Mouse (Mus musculus) hindbrain, embryonic 15.5 days (tissue): ENCODE measurements at regions not wholly inside any gene's neighbourhood (a gene's known extent, or its start where the extent isn't known, plus 50 kb on each side); places are given as distances from the start of the nearest gene placed in this dataset.

ENCODE experiments used
- ATAC-seq: fragments of 200-750 bp; cut with Nextera tagmentation; 2 replicates; pipeline ENCODE4 v1.8.0; 2017; ENCODE audit warnings: low read depth, moderate number of reproducible peaks, moderate TSS enrichment; ENCODE audit not compliant: low FRiP score
- H3K27ac ChIP-seq: fragments of 300-500 bp; sonication (generic); replicated peaks from 2 replicates; pipeline ENCODE4 v1.5.1; 2015; ENCODE audit warnings: mild to moderate bottlenecking, inconsistent platforms
- H3K27me3 ChIP-seq: fragments of 300-500 bp; sonication (generic); 2 replicates; pipeline ENCODE4 v1.6.1; 2015; ENCODE audit warnings: control low read depth, inconsistent platforms
- H3K36me3 ChIP-seq: fragments of 300-500 bp; sonication (generic); 2 replicates; pipeline ENCODE4 v1.6.1; 2015; ENCODE audit warnings: control low read depth, inconsistent platforms
- H3K4me1 ChIP-seq: fragments of 300-500 bp; sonication (generic); replicated peaks from 2 replicates; pipeline ENCODE4 v1.6.1; 2015; ENCODE audit warnings: control low read depth, inconsistent platforms
- H3K4me2 ChIP-seq: fragments of 300-500 bp; sonication (generic); 2 replicates; pipeline ENCODE4 v1.6.1; 2015; ENCODE audit warnings: moderate library complexity, mild to moderate bottlenecking, inconsistent platforms
- H3K4me3 ChIP-seq: fragments of 300-500 bp; sonication (generic); 2 replicates; pipeline ENCODE4 v1.5.1; 2015; ENCODE audit warnings: mild to moderate bottlenecking, inconsistent platforms
- H3K9ac ChIP-seq: fragments of 300-500 bp; sonication (generic); 2 replicates; pipeline ENCODE4 v1.6.1; 2015; ENCODE audit warnings: inconsistent platforms
- H3K9me3 ChIP-seq: fragments of 300-500 bp; sonication (generic); 2 replicates; pipeline ENCODE4 v1.6.1; 2016; ENCODE audit warnings: control low read depth, inconsistent platforms
- WGBS: fragments of 180-500 bp; shearing (Covaris S2); methylation state at CpG from one replicate; pipeline ENCODE4 v1.1.7; 2015; 5-methylcytosine and 5-hydroxymethylcytosine counted together

GRCm38 (mm10) chr7:70496541-70497154 is 130.1 kb upstream of the Nr2f2 start:
- Histone ChIP-seq H3K4me1 (no peaks in the 10 kb centered on the region), H3K36me3 (no peaks in the 10 kb centered on the region), H3K27me3 (no peaks in the 10 kb centered on the region), H3K9ac (no peak overlapping the region), H3K4me3 (no peak overlapping the region), H3K27ac (no peak overlapping the region), H3K4me2 (no peak overlapping the region), H3K9me3 (no peaks in the 10 kb centered on the region)
- no peak for ATAC-seq
- 59% methylated on average over 8 of the region's 8 CpGs for WGBS

- no peaks in the 10 kb centered on the region for H3K4me1 ChIP-seq
- H3K9me3 ChIP-seq = no peaks in the 10 kb centered on the region
- no peak overlapping the region for H3K4me3 ChIP-seq
- no peaks in the 10 kb centered on the region for H3K36me3 ChIP-seq
- H3K27ac ChIP-seq = no peak overlapping the region
- no peak overlapping the region for H3K9ac ChIP-seq
- WGBS = 94% methylated on average over 2 of the region's 2 CpGs
- no peaks in the 10 kb centered on the region for H3K27me3 ChIP-seq
- no peak overlapping the region for H3K4me2 ChIP-seq
- no peak for ATAC-seq
Measured at GRCm38 (mm10) chr7:70484201-70484600, 117.7 kb upstream of the Nr2f2 start.

DNA sequence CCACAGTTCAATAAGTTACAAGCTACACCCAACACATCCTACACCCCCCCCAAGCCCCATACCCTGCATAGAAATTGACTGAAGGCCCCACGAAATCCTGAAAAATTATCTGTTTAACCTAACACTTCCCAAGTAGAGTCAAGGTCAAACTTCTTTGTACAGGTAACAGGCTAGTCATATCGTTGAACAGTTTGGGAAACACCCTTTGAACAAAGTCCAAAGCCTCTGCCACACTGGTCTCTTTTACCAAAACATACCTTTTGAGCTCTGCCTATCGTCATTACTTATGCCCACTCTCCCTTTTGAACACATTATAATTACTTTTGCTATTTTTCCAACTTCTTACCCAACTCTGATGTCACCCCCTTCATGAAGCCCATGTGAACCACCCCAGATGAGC is 117.0 kb upstream of the Nr2f2 start:
- Histone ChIP-seq H3K4me3 (no peak overlapping the region), H3K27ac (no peak overlapping the region), H3K9me3 (no peaks in the 10 kb centered on the region), H3K36me3 (no peaks in the 10 kb centered on the region), H3K4me1 (no peaks in the 10 kb centered on the region), H3K9ac (no peak overlapping the region), H3K27me3 (no peaks in the 10 kb centered on the region), H3K4me2 (no peak overlapping the region)
- no peak for ATAC-seq
- WGBS = 91% methylated on average over 3 of the region's 3 CpGs

- Histone ChIP-seq H3K27me3 (no peaks in the 10 kb centered on the region), H3K36me3 (no peaks in the 10 kb centered on the region), H3K4me2 (no peak overlapping the region), H3K9me3 (no peaks in the 10 kb centered on the region), H3K4me1 (no peaks in the 10 kb centered on the region), H3K4me3 (no peak overlapping the region), H3K9ac (no peak overlapping the region), H3K27ac (no peak overlapping the region)
- ATAC-seq = no peak
- WGBS = 88% methylated on average over 10 of the region's 10 CpGs
Measured at GRCm38 (mm10) chr7:70481880-70482279, 115.3 kb upstream of the Nr2f2 start.

- no peaks in the 10 kb centered on the region for H3K36me3 ChIP-seq
- no peak overlapping the region for H3K4me3 ChIP-seq
- no peak overlapping the region for H3K27ac ChIP-seq
- no peaks in the 10 kb centered on the region for H3K27me3 ChIP-seq
- no peak for ATAC-seq
- no peaks in the 10 kb centered on the region for H3K4me1 ChIP-seq
- H3K9ac ChIP-seq = no peak overlapping the region
- H3K9me3 ChIP-seq = no peaks in the 10 kb centered on the region
- WGBS = 79% methylated on average over 4 of the region's 4 CpGs
- H3K4me2 ChIP-seq = no peak overlapping the region
Measured at GRCm38 (mm10) chr7:70472786-70473185, 106.3 kb upstream of the Nr2f2 start.

DNA sequence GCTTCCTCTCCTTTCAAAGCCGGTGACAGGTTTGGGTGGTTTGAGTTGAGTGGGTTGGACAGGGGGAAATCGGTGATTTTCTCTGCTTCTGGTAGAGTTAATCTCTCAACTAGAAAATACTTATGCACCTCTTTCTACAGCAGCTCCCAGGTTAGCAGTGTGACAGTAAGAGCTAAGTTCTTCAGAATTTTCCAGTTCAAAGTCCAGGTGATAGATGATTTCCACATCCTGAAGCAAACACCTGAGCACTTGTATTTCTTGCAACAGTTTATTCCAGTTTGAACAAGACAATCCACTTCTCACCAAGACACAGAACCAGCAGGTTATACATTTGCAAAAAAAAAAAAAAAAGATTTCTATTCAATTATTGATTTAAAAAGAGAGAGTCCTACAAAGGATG is 104.0 kb upstream of the Nr2f2 start:
- Histone ChIP-seq H3K4me3 (no peak overlapping the region), H3K9ac (no peak overlapping the region), H3K4me1 (no peaks in the 10 kb centered on the region), H3K9me3 (no peaks in the 10 kb centered on the region), H3K4me2 (no peak overlapping the region), H3K27ac (no peak overlapping the region), H3K27me3 (no peaks in the 10 kb centered on the region), H3K36me3 (no peaks in the 10 kb centered on the region)
- whole genome bisulfite sequencing = 100% methylated on average over 2 of the region's 2 CpGs
- ATAC-seq = no peak

- H3K9ac ChIP-seq = no peak overlapping the region
- ATAC-seq = no peak
- no peaks in the 10 kb centered on the region for H3K27me3 ChIP-seq
- H3K36me3 ChIP-seq = no peaks in the 10 kb centered on the region
- H3K4me2 ChIP-seq = no peak overlapping the region
- H3K9me3 ChIP-seq = no peaks in the 10 kb centered on the region
- H3K27ac ChIP-seq = no peak overlapping the region
- no peaks in the 10 kb centered on the region for H3K4me1 ChIP-seq
- 89% methylated on average over 4 of the region's 4 CpGs for WGBS
- H3K4me3 ChIP-seq = no peak overlapping the region
Measured at GRCm38 (mm10) chr7:70462131-70462530, 95.6 kb upstream of the Nr2f2 start.

GRCm38 (mm10) chr7:70454525-70454924 is 88.0 kb upstream of the Nr2f2 start:
- Histone ChIP-seq H3K4me2 (no peak overlapping the region), H3K36me3 (no peaks in the 10 kb centered on the region), H3K27ac (no peak overlapping the region), H3K4me3 (no peak overlapping the region), H3K9me3 (no peaks in the 10 kb centered on the region), H3K27me3 (no peaks in the 10 kb centered on the region), H3K4me1 (no peaks in the 10 kb centered on the region), H3K9ac (no peak overlapping the region)
- WGBS = 57% methylated on average over 1 of the region's 1 CpGs
- no peak for ATAC-seq

DNA sequence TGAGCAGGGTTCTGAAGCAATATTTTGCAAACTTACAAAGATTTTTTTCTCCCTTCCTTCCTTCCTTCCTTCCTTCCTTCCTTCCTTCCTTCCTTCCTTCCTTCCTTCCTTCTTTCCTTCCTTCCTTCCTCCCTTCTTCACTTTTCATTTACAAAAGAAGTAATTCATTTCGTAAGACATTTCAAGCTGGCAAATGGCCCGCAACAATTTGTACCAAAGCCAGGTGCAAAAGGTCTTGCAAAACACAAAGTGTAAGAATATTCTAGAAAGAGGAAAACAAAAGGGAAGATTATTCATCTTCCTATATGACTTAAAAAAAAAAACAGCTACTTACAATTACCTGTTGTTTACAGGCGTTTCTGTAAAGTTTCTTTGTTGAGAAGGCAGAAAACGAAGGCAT is 86.3 kb upstream of the Nr2f2 start:
- WGBS = 60% methylated on average over 4 of the region's 4 CpGs
- no peak overlapping the region for H3K4me2 ChIP-seq
- ATAC-seq = no peak
- H3K9me3 ChIP-seq = no peaks in the 10 kb centered on the region
- H3K4me1 ChIP-seq = no peaks in the 10 kb centered on the region
- no peak overlapping the region for H3K27ac ChIP-seq
- no peak overlapping the region for H3K4me3 ChIP-seq
- H3K27me3 ChIP-seq = no peaks in the 10 kb centered on the region
- H3K9ac ChIP-seq = no peak overlapping the region
- H3K36me3 ChIP-seq = no peaks in the 10 kb centered on the region

DNA sequence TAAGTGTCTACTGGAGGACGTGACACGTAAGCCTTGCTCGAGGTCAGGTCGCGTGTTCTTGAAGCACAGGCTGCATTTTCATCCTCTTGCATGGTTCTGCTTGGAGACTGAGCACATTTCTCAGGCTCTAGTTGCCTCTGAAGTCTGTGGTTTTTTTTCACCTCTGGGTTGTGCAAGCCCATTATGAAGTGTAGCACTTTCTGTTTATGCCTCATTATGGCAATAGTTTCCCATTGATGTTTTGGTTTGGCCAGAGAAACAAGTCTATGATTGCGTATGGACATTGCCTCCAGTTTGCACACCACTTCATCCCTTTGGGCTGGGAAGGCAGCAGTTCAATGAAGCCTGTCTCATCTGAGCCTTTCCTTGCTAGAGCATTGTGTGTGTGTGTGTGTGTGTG is 72.4 kb upstream of the Nr2f2 start:
- H3K9me3 ChIP-seq = no peaks in the 10 kb centered on the region
- no peak overlapping the region for H3K4me3 ChIP-seq
- no peaks in the 10 kb centered on the region for H3K27me3 ChIP-seq
- no peaks in the 10 kb centered on the region for H3K36me3 ChIP-seq
- H3K9ac ChIP-seq = no peak overlapping the region
- no peak overlapping the region for H3K4me2 ChIP-seq
- ATAC-seq = no peak
- 89% methylated on average over 6 of the region's 6 CpGs for WGBS
- H3K4me1 ChIP-seq = no peaks in the 10 kb centered on the region
- no peak overlapping the region for H3K27ac ChIP-seq

- Histone ChIP-seq H3K4me1 (no peaks in the 10 kb centered on the region), H3K9ac (no peak overlapping the region), H3K27me3 (no peaks in the 10 kb centered on the region), H3K27ac (no peak overlapping the region), H3K4me2 (no peak overlapping the region), H3K4me3 (no peak overlapping the region), H3K36me3 (no peaks in the 10 kb centered on the region), H3K9me3 (no peaks in the 10 kb centered on the region)
- 44% methylated on average over 8 of the region's 8 CpGs for WGBS
- no peak for ATAC-seq
Measured at GRCm38 (mm10) chr7:70433838-70434237, 67.3 kb upstream of the Nr2f2 start.

- no peaks in the 10 kb centered on the region for H3K27me3 ChIP-seq
- WGBS = 69% methylated on average over 6 of the region's 6 CpGs
- no peak for ATAC-seq
Measured at GRCm38 (mm10) chr7:70433358-70433757, 66.8 kb upstream of the Nr2f2 start.

GRCm38 (mm10) chr7:70431712-70432111 is 65.2 kb upstream of the Nr2f2 start:
- Histone ChIP-seq H3K27ac (no peak overlapping the region), H3K4me3 (no peak overlapping the region), H3K4me1 (no peaks in the 10 kb centered on the region), H3K9me3 (no peaks in the 10 kb centered on the region), H3K27me3 (no peaks in the 10 kb centered on the region), H3K36me3 (no peaks in the 10 kb centered on the region), H3K9ac (no peak overlapping the region), H3K4me2 (no peak overlapping the region)
- no peak for ATAC-seq
- 78% methylated on average over 2 of the region's 2 CpGs for WGBS

More at GRCm38 (mm10) chr7:70433358-70433757, 66.8 kb upstream of the Nr2f2 start:
- no peak overlapping the region for H3K4me2 ChIP-seq
- H3K9me3 ChIP-seq = no peaks in the 10 kb centered on the region
- H3K4me1 ChIP-seq = no peaks in the 10 kb centered on the region
- H3K4me3 ChIP-seq = no peak overlapping the region
- no peaks in the 10 kb centered on the region for H3K36me3 ChIP-seq
- H3K27ac ChIP-seq = no peak overlapping the region
- H3K9ac ChIP-seq = no peak overlapping the region
